Mouse (Mus musculus) forebrain, postnatal 0 days (tissue): ENCODE measurements around the gene Rnf150. TPM values are rescaled to one million over a fixed set of nuclear protein-coding genes. Genes with fewer than 3 reads are reported as not detected.

Experiments used
- ATAC-seq: fragments of 200-750 bp; cut with Nextera tagmentation; 2 replicates; pipeline ENCODE4 v1.8.0; 2017; ENCODE audit warnings: mild to moderate bottlenecking, moderate library complexity
- DNase-seq: peaks from one replicate; pipeline ENCODE4 v3.0.0-alpha.2; 2015
- H3K27ac ChIP-seq: fragments of 300-500 bp; sonication (generic); 2 replicates; pipeline ENCODE4 v1.5.1; 2014; ENCODE audit warnings: low read depth, mild to moderate bottlenecking, antibody characterized with exemption, low read length, moderate library complexity, mixed read lengths
- H3K27me3 ChIP-seq: fragments of 300-500 bp; sonication (generic); 2 replicates; pipeline ENCODE4 v1.6.1; 2014; ENCODE audit warnings: mild to moderate bottlenecking, low read length, mixed read lengths; ENCODE audit not compliant: insufficient read depth
- H3K36me3 ChIP-seq: fragments of 300-500 bp; sonication (generic); 2 replicates; pipeline ENCODE4 v1.6.1; 2014; ENCODE audit warnings: mild to moderate bottlenecking, moderate library complexity; ENCODE audit not compliant: insufficient read depth
- H3K4me1 ChIP-seq: fragments of 300-500 bp; sonication (generic); 2 replicates; pipeline ENCODE4 v1.6.1; 2014; ENCODE audit warnings: antibody characterized with exemption; ENCODE audit not compliant: insufficient read depth
- H3K4me2 ChIP-seq: fragments of 300-500 bp; sonication (generic); 2 replicates; pipeline ENCODE4 v1.6.1; 2014; ENCODE audit warnings: low read depth, mild to moderate bottlenecking, moderate library complexity
- H3K4me3 ChIP-seq: fragments of 300-500 bp; sonication (generic); 2 replicates; pipeline ENCODE4 v1.5.1; 2014; ENCODE audit warnings: low read depth, low read length, mixed read lengths
- H3K9ac ChIP-seq: fragments of 300-500 bp; sonication (generic); 2 replicates; pipeline ENCODE4 v1.6.1; 2014; ENCODE audit warnings: mild to moderate bottlenecking
- H3K9me3 ChIP-seq: fragments of 300-500 bp; sonication (generic); 2 replicates; pipeline ENCODE4 v1.6.1; 2016; ENCODE audit warnings: low read length
- CTCF ChIP-seq: sonication (generic); IDR thresholded peaks from 2 replicates; pipeline ENCODE4 v1.5.1; 2016; ENCODE audit warnings: antibody characterized with exemption, control low read depth, low read depth
- WGBS: fragments of 180-500 bp; shearing (Covaris S2); extraction: QIAGEN DNeasy Blood & Tissue Kit; methylation state at CpG from one replicate; pipeline ENCODE4 v1.1.7; 2014; 5-methylcytosine and 5-hydroxymethylcytosine counted together
- polyA plus RNA-seq: library from polyadenylated mRNA; unstranded; fragments of >200 nt; fragmentation: Nextera tagmentation; extraction: Ambion mirVana; gene quantifications from 2 replicates; pipeline ENCODE4 v1.2.1, GENCODE M21; 2015
- total RNA-seq: library from RNA; depleted of rRNA; stranded (reverse); fragments of >200 nt; gene quantifications from 2 replicates; pipeline ENCODE4 v1.2.3, GENCODE M21; 2014

The Rnf150 gene
- total and polyA plus RNA-seq, 2 experiments from 2014 or later: 1.3 to 12.3 TPM

DNA sequence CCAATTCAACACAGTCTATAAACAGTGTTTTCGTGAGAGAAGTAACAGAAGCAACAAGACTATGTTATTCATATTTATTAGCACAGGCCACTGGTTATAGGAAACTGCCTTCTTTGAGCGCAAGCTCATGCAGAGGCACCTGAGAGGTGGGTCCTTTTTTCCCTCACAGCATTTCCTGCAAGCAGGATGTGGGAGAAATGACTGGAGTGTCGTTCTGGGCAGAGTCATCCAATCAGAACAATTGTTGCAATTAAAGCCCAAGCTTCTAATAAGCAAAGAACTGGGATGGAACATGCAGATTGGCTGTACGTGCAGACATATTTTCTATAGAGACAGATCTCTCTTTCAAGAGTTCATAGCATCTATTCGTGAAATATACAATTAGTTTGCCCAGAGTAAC, 2.1 kb downstream of the Rnf150 start:
- WGBS: 27% methylated on average over 5 of the region's 5 CpGs
- peak overlapping the region; percentile 86 for H3K4me3 ChIP-seq
- ATAC-seq (no peak), DNase-seq (peak; percentile 52)
- H3K27me3 ChIP-seq: no peaks in the 10 kb centered on the region
- H3K4me2 ChIP-seq: peak overlapping the region; percentile 73
- no peaks in the 10 kb centered on the region for H3K9me3 ChIP-seq
- H3K36me3 ChIP-seq: no peaks in the 10 kb centered on the region
- no peak for TF ChIP-seq CTCF
- H3K27ac ChIP-seq: no peak overlapping the region
- peak overlapping the region; percentile 92 for H3K9ac ChIP-seq
- peaks cover 15% of the 10 kb centered on the region for H3K4me1 ChIP-seq

DNA sequence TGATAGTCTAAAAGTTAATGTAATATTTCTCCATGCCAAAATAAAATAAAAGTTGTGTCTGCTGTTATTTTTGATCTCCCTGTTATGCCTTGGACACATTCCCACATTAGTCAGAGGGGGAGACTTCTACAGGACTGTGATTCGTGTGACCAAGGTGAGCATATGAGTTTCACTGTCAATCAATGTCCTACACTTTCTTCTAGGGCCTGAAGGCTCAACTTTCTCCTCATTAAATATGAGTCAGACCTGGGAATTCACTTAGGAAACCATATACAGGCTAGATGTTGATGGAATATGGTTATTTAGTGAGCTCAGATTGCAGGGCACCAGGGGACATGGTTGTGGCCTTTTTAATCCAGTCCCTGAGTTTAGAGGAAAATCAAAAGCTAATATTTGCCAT, 3.1 kb downstream of the Rnf150 start:
- DNase-seq (no peak), ATAC-seq (no peak)
- no peak overlapping the region for H3K27ac ChIP-seq
- no peak for TF ChIP-seq CTCF
- H3K9me3 ChIP-seq: no peaks in the 10 kb centered on the region
- H3K36me3 ChIP-seq: no peaks in the 10 kb centered on the region
- H3K9ac ChIP-seq: no peak overlapping the region
- no peaks in the 10 kb centered on the region for H3K27me3 ChIP-seq
- WGBS: 61% methylated on average over 1 of the region's 1 CpGs
- peak overlapping the region; percentile 86; the same call in 1 of the 2 replicates for H3K4me3 ChIP-seq
- peak overlapping the region; percentile 73 for H3K4me2 ChIP-seq
- peaks cover 15% of the 10 kb centered on the region for H3K4me1 ChIP-seq

GRCm38 (mm10) chr8:82870840-82871490, 7.8 kb downstream of the Rnf150 start:
- Histone ChIP-seq H3K4me2 (no peak overlapping the region), H3K9me3 (no peaks in the 10 kb centered on the region), H3K27me3 (no peaks in the 10 kb centered on the region), H3K4me1 (peaks cover 7% of the 10 kb centered on the region; the same call in 1 of the 2 replicates), H3K4me3 (no peak overlapping the region), H3K27ac (no peak overlapping the region), H3K36me3 (no peaks in the 10 kb centered on the region), H3K9ac (no peak overlapping the region)
- 75% methylated on average over 4 of the region's 4 CpGs for WGBS
- TF ChIP-seq CTCF: no peak
- no peak for DNase-seq
- no peak for ATAC-seq

DNA sequence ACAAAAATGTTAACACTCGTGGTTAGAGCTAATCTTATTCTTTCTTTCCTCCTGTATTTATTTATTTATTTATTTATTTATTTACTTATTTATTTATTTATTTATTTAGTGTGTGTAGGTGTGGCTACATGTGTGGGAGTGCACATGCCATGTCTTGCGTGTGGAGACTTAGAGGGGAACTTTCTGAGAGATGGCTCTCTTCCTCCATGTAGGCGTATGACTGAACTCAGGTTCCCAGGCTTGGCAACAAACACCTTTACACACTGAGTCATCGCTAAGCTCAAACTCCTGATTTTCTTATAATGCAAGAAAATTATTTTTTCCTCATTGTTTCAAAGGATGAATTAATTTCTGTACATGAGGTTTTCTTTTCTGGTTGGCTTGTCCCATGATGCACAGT, 8.8 kb downstream of the Rnf150 start:
- no peaks in the 10 kb centered on the region for H3K9me3 ChIP-seq
- no peak overlapping the region for H3K27ac ChIP-seq
- no peak for TF ChIP-seq CTCF
- WGBS: 86% methylated on average over 4 of the region's 4 CpGs
- DNase-seq: no peak
- no peaks in the 10 kb centered on the region for H3K27me3 ChIP-seq
- H3K36me3 ChIP-seq: no peaks in the 10 kb centered on the region
- no peaks in the 10 kb centered on the region for H3K4me1 ChIP-seq
- H3K4me2 ChIP-seq: no peak overlapping the region
- no peak overlapping the region for H3K4me3 ChIP-seq
- no peak for ATAC-seq
- H3K9ac ChIP-seq: no peak overlapping the region

GRCm38 (mm10) chr8:82874102-82874501, 10.9 kb downstream of the Rnf150 start:
- Histone ChIP-seq H3K27me3 (no peaks in the 10 kb centered on the region), H3K4me2 (no peak overlapping the region), H3K36me3 (no peaks in the 10 kb centered on the region), H3K9me3 (no peaks in the 10 kb centered on the region), H3K9ac (no peak overlapping the region), H3K4me1 (no peaks in the 10 kb centered on the region), H3K4me3 (no peak overlapping the region), H3K27ac (no peak overlapping the region)
- WGBS: 84% methylated on average over 2 of the region's 2 CpGs
- DNase-seq (no peak), ATAC-seq (no peak)
- TF ChIP-seq CTCF: no peak

- Histone ChIP-seq H3K9ac (no peak overlapping the region), H3K36me3 (no peaks in the 10 kb centered on the region), H3K4me3 (no peak overlapping the region), H3K27me3 (no peaks in the 10 kb centered on the region), H3K9me3 (no peaks in the 10 kb centered on the region), H3K27ac (no peak overlapping the region), H3K4me1 (no peaks in the 10 kb centered on the region), H3K4me2 (no peak overlapping the region)
- ATAC-seq: no peak
- WGBS: 80% methylated on average over 7 of the region's 7 CpGs
- TF ChIP-seq CTCF: no peak
- DNase-seq: no peak
Observed at GRCm38 (mm10) chr8:82875135-82875534, 12.0 kb downstream of the Rnf150 start.

- TF ChIP-seq CTCF: no peak
- Histone ChIP-seq H3K4me2 (no peak overlapping the region), H3K4me1 (no peaks in the 10 kb centered on the region), H3K27ac (no peak overlapping the region), H3K9ac (no peak overlapping the region), H3K9me3 (no peaks in the 10 kb centered on the region), H3K4me3 (no peak overlapping the region), H3K27me3 (no peaks in the 10 kb centered on the region), H3K36me3 (no peaks in the 10 kb centered on the region)
- DNase-seq (no peak), ATAC-seq (no peak)
- WGBS: 67% methylated on average over 4 of the region's 4 CpGs
Observed at GRCm38 (mm10) chr8:82884480-82884879, 21.3 kb downstream of the Rnf150 start.
